Mouse (Mus musculus) mouse embryonic stem cell (cell line): ENCODE results near the gene Rrp15.

Source experiments
- in situ Hi-C, 2 experiments: fragments of 300-500 bp; cut with MboI; formaldehyde crosslinking; loops; 1 replicate in 1 of 2; 3 replicates in 1 of 2; pipeline ENCODE4 v1.14.3; 2019 to 2020; ENCODE audit warnings: low sequenced_read_pairs in 2 of 2, low pct_unique_long_range_greater_than_20kb in 1 of 2, mixed read lengths in 1 of 2; ENCODE audit not compliant: unreplicated experiment in 1 of 2

The Rrp15 gene

DNA sequence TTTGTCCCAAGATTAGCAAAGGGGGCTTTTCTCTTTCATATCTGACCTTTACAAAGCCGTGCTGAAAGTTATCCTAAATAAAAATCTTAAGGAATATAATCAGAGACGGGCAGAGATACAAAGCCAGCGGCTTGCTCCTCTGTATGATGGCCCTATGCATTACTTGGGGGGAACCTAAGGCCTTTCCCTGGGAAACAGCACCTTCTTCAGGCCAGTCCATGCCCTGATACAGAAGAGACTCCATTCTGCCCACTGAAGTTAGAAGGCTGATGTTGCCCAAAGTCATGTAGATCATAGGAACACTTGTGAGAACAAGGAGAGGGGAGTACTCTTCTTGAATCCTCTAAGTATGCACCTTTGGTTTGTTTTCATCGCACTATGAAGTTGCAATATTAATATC, 56.8 kb downstream of the Rrp15 start:
- in situ Hi-C loops, result no loop called here

DNA sequence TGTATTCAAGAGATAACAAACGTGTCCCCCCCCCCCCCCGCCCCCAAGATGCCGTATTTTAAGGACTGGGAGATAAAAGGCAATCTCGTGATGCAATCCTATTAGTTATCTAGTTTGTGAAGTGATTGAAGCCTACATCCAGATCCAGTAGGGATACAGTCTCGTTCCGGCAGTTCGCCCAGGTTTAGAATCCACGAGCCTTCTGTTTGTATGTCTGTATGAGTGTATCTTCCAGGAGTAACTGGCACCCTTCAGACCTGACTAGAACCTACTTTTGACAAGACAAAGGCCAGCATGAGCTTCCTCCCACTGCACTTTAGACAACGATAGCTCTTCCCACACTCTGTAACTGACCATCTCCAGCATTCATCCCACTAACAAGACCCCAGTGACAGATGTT, 57.5 kb downstream of the Rrp15 start:
- in situ Hi-C loops, result no loop called here

GRCm38 (mm10) chr1:186684041-186684440, 65.1 kb downstream of the Rrp15 start:
- in situ Hi-C loops, result no loop called here

DNA sequence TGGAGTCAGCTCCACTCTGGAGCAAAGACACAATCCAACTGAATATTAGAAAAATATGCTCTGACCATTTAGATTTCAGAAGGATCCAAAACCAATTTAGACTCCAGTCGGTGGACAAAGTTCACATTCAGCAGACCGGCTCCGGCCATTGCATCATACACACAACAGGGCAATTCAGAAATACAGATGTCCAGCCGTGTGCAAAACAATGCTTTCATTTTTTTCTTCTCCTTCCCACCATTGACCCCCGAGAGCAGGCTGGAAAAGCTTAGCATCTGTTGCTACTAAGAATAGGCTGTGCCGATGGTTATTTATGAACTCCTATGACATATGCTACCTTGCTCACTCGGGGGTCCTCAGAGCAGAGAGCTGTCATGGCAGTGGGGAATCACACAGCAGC, 66.6 kb downstream of the Rrp15 start:
- in situ Hi-C loops, result no loop called here

- in situ Hi-C loops, result no loop called here
Observed at GRCm38 (mm10) chr1:186677614-186678013, 71.5 kb downstream of the Rrp15 start.

GRCm38 (mm10) chr1:186676199-186676598, 73.0 kb downstream of the Rrp15 start:
- in situ Hi-C loops, result no loop called here

GRCm38 (mm10) chr1:186675263-186675662, 73.9 kb downstream of the Rrp15 start:
- in situ Hi-C loops, result no loop called here

DNA sequence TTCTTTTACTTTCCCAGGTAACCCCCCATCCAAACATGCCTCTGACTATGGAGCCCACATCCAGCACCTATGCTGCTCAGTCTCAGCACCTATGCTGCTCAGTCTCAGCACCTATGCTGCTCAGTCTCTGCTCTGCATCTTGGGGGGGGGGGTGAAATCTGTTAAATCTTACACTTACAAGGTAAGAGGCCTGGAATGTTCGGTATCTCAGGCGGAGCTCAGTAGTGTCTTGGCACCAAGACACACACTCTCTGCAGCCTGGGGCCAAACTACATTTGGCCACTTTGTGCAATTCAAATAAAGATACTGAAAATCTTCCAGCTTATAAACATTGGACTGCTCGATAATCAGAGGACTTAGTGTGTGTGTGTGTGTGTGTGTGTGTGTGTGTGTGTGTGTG, 74.5 kb downstream of the Rrp15 start:
- in situ Hi-C loops, result no loop called here

- in situ Hi-C loops, result no loop called here
Observed at GRCm38 (mm10) chr1:186673166-186673565, 76.0 kb downstream of the Rrp15 start.
